Mouse (Mus musculus): ENCODE measurements at regions not wholly inside any gene's neighbourhood (a gene's known extent, or its start where the extent isn't known, plus 50 kb on each side); places are given as distances from the start of the nearest gene placed in this dataset.

DNA sequence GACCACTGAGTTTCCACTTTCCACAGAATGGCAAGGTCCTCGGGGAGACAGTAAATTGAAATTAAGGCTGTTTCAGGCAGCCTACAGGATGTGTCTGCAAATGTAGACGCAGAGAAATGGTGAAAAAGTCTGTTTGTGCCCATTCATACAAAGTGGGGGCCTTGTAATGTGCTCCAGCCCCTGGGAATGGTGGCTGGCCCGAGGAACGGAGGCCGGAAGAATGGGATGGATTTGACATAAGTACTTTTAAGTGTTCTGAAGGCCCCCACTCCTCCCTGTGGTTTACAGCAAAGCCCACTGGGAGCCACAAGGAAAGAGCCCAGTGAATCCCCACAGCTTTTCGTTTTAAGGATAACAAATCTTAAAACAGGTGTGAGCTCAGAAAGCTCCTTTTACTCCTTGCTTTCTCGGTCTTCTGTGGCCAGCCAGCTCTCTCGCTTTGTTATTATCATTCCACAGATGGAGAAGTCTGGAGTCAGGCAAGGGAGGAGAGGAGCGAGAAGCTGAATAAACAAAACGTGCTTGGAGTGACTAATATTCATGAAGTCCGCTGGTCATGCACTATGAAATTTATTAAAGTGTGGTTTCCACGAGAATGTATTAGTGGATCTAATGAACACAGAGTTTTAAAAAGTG lies 337.7 kb downstream of the Hlx start:
- DNase-seq (ENCODE audit: extremely low spot score): no peak

DNA sequence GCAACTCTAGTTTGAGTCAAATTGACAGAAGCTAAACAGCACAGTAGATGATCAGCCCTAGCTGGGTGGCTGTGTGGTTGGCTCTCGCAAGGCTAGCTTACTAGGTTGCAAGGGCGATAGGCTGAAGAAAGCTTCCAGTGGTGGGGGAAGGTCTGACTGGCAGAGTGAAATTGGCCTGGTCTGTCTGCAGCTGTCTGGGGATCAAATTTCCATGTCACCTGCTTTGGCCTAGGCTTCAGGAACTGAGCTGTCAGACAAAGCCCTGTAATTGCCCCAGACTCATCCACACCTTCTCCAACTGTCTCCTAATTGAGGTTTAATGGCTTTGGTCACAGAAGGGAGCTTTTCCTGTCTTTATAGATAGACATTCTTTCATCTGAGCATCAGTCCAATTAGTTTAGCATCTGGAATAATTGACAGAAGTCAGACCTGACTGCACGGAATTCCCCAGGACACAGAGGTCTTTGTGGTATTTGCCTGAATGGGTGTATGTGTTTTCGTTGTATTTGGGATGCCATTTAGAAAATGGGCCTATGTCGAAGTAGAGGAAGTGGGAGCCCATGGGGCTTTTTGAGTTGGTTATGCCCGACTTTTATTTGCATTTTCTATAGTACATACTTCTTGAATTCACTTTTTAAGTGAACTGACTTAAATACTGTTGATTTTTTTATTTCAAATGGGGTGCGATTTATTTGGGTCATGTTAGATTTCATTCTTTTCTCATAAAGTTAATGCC lies 348.2 kb downstream of the Hlx start:
- peak; percentile 27 for DNase-seq (ENCODE audit: extremely low spot score)

GRCm38 (mm10) chr1:184378665-184379064 lies 344.6 kb upstream of the 1700056E22Rik start:
- DNase-seq (ENCODE audit: extremely low spot score): no peak

DNA sequence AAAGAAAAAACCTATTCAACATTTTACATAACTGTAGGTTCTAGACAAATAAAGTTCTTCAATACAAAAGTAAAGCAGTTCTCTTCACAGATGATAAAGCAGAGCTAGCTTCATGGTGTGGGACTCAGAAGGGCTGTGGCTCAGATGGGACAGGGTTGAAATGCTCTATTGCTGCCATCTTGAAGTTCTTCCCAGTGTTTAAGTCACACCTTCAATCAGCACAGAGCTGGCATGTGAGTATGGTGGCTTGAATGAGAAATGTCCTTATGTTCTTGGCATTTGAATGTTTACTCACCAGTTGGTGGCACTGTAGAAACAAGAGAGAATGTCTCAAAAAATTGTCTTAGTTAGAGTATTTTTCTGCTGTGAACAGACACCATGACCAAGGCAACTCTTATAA lies 330.9 kb upstream of the 1700056E22Rik start:
- DNase-seq (ENCODE audit: extremely low spot score): no peak

DNA sequence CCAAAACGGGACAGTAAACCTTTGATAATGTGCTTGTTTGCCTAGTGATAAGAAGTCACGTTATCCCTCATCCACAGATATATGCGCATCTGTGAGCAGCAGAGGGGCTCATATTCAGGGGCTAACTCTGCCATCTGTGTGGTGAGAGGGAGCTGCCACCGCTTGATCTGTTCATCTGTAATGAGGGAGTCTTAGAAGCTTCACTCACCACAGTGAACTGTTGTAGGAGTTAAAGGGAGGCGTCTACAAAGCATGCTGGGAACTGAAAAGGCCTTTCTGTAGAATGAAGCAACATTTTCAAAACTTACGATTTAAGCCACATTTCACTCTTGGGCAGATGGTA lies 324.1 kb upstream of the 1700056E22Rik start:
- DNase-seq (ENCODE audit: extremely low spot score): no peak

DNA sequence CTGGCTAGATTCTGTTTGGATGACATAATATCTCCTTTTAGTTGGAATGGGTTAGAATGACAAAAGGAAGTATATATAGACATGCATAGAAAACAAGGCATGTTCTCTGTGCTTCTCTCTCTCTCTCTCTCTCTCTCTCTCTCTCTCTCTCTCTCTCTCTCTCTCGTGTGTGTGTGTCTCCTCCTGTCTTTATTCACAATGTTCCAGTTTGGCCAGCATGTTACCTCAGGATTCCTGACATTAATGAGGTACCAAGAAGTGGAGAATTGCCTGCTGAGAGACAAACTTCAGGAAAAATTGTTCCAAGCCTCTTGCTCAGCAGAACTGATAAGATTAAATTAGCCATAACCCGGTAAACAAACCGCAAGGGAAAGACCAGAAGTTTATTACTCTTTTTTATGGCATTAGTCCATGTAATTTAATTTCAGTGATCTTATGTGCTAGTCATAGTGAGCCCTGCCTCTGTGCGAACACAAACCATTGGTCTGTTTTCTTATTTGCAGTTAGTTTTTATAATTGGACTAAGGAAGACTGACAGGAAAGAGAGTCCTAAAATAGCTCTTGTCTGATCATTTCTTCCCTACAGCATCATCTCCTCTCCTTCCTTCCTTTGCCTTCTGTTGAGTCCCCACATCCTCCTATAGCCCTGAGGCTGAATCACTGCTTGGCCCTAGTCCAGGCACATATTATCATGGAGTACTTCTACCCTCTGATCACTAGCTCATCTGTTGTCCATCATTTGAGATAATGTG lies 323.5 kb upstream of the 1700056E22Rik start:
- DNase-seq (ENCODE audit: extremely low spot score): no peak

- DNase-seq (ENCODE audit: extremely low spot score): no peak
Measured at GRCm38 (mm10) chr1:184353832-184354449, 319.8 kb upstream of the 1700056E22Rik start.

GRCm38 (mm10) chr1:184351760-184352159 lies 317.7 kb upstream of the 1700056E22Rik start:
- no peak for DNase-seq (ENCODE audit: extremely low spot score)

DNA sequence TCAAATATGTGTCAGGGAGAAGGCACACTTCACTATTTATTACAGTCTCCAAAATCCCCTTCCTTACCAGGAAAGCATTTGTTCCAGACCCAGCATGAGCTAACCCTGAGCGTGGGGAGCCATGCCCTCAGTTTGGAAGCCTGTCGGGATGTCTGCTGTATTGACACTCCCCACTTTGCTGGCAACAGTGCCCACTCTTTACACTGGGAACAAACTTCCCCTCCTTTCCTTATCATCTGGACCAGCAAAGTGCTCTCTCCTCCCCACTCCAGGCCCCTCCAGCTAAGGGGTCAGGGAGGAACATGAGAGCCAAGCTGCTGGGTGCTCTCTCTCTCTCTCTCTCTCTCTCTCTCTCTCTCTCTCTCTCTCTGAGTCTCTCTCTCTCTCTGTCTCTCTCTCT lies 310.7 kb upstream of the 1700056E22Rik start:
- DNase-seq (ENCODE audit: extremely low spot score): no peak

DNA sequence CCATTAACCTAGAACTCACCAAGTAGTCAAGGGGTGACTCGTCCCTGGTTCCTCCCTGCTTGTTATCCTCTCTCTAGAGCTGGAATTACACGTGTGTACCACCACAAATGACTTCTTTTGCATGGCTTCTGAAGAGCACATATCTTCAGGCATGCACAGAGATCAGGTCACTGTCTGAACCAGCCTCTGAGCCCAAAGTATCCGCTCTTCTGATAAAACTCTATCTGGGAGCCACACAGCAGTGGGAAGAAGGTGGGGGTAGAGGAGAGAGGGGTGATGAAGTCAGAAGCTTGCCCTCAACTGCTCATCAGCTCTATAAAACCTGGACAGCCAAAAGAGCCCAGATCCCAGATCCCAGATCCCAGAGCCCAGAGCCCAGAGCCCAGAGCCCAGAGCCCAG lies 301.9 kb upstream of the 1700056E22Rik start:
- no peak for DNase-seq (ENCODE audit: extremely low spot score)

DNA sequence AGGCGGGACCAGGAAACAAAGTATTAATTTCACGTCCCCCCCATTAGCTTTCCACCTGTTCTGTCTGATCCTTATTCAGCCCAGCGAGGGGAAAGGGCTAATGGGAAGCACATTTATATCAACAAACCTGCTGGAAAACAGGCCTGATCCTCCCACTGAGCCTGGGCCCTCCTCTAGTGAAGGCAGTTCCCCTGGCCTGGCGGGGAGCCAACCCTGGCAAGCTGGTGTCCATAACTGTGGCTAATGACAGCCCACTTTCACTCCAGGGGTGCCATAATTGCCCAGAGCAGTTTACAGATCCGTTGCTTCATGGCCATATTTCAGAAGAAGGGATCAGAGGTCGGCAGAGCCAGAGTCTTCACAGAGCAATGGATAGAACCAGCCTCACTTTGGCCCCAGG lies 301.2 kb upstream of the 1700056E22Rik start:
- DNase-seq (ENCODE audit: extremely low spot score): peak; percentile 25

DNA sequence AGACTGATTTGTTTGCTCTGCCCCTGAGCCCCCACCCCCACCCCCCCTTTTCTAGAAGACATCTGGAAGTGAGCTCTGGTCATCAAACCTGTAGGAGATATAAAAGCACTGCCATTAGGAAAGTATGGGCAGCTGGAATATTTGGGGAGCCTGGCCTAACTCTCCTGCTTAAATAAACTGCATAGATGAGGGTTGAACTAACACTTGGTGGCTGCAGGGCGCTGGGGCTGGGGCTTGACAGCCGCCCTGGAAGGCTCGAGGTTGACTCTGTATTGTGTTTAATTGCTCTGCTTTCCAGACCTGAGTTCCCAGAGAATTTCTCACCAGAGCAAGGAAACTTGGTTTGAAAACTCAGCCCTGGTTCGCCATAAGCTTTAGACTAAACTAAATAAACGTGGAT lies 300.7 kb upstream of the 1700056E22Rik start:
- no peak for DNase-seq (ENCODE audit: extremely low spot score)

GRCm38 (mm10) chr1:184333086-184333485 lies 299.0 kb upstream of the 1700056E22Rik start:
- no peak for DNase-seq (ENCODE audit: extremely low spot score)

DNA sequence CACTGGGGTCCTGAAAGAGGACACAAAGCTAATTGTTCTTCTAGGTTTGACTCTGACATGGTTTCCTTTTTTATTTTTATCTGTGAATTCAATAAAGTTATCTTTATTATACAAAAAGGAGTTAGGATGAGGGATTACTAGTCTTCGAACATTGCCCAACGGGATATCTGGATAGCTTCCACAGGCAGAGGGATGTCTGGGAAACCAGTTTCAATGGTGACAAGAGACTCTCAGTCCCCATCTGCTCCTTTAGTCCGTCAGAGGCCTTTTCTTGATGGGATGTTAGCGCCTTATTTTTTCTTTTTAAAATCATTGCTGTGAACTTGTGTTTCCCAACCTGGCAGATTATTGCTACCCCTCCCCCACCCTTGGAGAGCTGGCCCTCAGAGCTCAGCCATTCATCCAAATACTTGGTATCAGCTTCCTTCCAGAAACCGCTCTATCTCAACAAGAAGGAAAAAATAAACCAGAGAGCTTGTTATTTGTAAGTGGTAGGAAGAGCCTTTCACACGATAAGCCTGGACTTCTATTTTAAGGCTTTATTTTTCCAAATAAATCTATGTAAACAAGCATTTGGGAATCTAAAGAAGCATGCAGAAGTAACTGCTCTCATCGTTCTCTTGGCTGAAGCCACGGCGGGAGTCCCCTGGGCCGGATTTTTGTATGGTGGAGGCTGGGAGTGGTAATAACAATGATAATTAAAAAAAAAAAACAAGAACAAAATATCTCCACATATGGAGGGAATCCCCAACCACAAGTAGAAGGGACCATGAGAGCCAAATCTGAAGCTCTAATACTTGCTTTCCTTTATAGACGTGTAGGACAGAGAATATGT lies 296.6 kb upstream of the 1700056E22Rik start:
- DNase-seq (ENCODE audit: extremely low spot score): no peak

DNA sequence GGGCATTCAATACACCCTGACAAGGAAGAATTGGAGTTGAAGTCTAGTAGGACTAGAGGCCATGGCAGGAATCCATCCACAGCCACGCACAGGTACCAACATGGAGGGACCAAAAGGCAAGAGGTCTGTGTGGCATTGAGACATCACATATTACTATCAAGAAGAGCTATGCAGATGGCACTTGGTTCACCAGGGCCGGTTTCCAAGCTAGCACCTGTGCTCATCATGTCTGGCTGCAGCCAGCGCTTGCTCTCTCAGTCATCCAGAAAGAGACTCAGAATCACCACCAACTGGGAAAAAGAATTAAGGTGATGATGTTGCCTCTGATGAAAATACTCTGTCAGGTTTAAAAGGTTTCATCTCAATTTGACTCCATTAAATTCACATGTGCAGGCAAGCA lies 292.1 kb upstream of the 1700056E22Rik start:
- no peak for DNase-seq (ENCODE audit: extremely low spot score)

DNA sequence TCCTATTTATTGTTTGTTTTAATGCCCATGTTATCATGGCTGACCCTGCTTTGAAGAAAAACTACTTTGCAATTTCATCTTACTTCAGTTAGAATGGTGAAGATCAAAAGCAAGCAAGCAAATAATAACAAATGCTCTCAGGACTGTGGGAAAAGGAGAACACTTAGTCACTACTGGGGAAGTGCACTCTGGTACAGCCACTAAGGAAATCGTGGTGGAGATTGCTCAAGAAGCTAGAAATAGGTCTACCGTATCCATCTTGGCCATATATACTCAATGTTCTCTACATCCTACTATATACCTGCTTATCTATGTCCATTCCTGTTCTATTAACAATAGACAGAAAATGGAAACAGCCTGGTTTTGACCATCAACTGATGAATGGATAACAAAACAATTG lies 290.1 kb upstream of the 1700056E22Rik start:
- DNase-seq (ENCODE audit: extremely low spot score): no peak

DNA sequence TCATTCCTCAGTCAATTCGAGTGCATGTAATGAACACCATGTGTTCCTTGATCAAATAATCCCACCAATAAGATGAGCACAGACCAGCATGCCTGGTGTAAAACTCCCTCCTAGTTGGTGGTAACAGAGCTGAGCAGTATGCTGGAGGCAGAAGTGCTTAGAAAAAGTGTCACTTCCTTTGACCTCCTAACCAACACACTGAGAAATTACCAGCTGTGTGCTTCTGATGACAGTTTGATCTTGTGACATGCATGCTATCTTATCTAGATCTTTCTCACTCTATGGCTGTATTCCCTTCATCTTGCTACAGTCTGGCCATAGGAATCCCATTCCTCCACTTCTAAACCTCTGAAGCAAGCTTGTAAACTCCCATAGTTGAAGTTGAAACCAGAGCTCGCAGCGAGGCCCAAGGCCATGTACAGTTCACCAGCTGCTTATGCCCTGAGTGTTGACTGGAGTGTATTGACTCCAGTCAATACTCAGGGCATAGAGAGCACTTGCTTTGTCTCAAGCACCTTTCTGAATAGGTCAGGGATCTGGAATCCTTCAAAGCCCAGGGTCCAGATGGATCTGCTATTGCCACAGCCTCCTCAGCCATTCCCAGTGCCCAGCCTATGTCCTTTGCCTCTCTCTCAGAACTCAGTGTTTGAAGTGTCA lies 286.5 kb upstream of the 1700056E22Rik start:
- DNase-seq (ENCODE audit: extremely low spot score): no peak

- no peak for DNase-seq (ENCODE audit: extremely low spot score)
Measured at GRCm38 (mm10) chr1:184310185-184310815, 276.2 kb upstream of the 1700056E22Rik start.

DNA sequence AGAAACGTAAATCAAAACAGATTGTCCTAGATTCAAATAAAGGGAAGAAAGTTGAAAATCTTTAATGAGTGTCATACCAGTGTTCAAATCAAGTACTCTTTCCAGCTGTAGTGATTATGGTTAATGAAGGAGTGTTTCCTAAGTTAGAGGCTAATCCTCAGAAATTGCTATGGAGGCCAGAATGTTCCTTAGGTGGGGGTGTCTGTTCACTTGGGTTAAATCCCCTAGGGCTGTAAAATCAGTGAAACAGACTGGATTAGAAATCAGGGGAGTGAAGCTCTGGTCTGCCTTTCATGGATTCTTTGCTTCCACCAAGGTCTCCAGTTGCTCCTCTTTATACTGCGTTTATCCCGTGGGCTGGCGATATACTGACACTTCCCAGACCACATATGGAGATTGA lies 270.7 kb upstream of the 1700056E22Rik start:
- no peak for DNase-seq (ENCODE audit: extremely low spot score)

DNA sequence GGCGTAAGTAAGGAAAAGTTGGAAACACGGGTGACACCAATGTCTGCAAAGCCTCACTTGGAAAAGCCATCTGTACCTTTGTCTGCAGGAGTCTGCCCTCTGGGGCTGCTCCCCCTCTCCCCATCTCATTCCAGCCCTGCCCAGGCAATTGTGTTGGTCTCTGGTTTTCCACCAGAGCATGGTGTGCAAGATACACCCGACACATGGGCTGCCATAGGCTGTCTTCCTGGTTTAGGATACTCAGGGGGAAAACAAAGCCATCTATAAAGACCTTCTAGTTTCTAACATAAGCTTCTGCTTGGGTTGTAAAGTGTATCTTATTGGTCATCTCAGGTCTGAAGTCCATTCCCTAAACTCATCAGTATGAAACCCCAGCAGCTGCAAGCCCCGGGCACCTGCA lies 270.1 kb upstream of the 1700056E22Rik start:
- no peak for DNase-seq (ENCODE audit: extremely low spot score)

DNA sequence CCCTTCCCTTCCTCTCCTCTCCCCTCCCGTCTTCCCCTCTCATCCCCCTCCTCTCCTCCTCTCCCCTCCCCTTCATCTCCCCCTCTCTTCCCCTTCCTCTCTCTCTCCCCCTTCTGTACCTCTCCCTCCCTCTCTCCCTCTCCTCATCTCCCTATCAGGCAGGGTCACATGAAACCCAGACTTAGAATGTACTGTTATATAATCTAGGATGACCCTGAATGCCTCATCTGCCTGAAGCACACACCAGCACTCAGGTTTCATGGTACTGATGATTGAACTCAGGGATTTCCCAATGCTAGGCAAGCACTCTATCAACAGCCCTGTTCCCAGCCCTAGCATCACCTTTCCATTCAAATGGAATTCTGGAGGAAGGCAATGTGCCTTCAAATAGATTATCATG lies 264.6 kb upstream of the 1700056E22Rik start:
- DNase-seq (ENCODE audit: extremely low spot score): no peak

Measured in embryo, embryonic 9.5 days (tissue).